In the genomic region with DNA sequence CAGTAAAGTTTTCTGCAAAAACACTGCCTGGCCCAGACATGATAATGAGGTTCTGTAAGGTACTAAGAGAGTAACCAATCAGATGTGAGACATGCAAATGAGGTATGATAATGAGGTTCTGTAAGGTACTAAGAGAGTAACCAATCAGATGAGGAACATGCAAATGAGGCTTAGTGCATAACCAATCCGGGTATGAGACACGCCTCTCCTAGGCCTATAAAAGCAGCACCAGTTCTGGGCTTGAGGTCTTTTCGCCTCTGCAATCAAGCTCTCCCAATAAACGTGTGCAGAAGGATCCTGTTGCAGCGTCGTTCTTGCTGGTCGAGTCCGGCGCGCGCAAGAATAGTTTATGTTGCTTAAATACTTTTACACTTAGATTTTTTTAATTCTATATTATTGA, we compare ENCODE assay signal across 10 mouse cellular contexts. TPM values are rescaled to one million over a fixed set of nuclear protein-coding genes. Genes with fewer than 3 reads are reported as not detected.
"Had no signal": no experiment of that assay in that cellular context is flagged by ENCODE, and none has a peak within 500 bp of the region (broad histone marks: within the 10 kb centered on the region; RNA-seq: fewer than 3 reads in every experiment).

No protein-coding gene starts in this region.

RNA-seq across cellular contexts. Expression of gene A430078G23Rik, which starts 33.9 kb away (rescaled TPM):
- total RNA-seq: forebrain, postnatal 0 days; gastrocnemius, adult 2 months; gastrocnemius, adult 8-10 months had no signal
- polyA plus RNA-seq: cortical plate, adult 2 months; embryonic facial prominence, embryonic 11.5 days; embryonic facial prominence, embryonic 12.5 days; embryonic facial prominence, embryonic 13.5 days; erythroblast, embryonic 14.5 days; forebrain, embryonic 10.5 days; forebrain, embryonic 11.5 days; forebrain, postnatal 0 days had no signal
